Mouse (Mus musculus): ENCODE results near the gene Jph4. TPM values are rescaled to one million over a fixed set of nuclear protein-coding genes. Genes with fewer than 3 reads are reported as not detected.
A peak's percentile ranks its signal among the peaks of the same experiment; 100 is the strongest.

Jph4 gene
- polyA plus RNA-seq, 1 experiment from 2014 or later, result 2.6 TPM

GRCm38 (mm10) chr14:55152174-55152573 lies 35.4 kb upstream of the Jph4 start:
- Histone ChIP-seq H3K4me2 (replicated peaks; ENCODE audit: low read depth, low read length) (no peak overlapping the region), H3K27ac (ENCODE audit: low read length) (no peak overlapping the region), H3K9me3 (ENCODE audit: control insufficient read depth, low read depth, low read length) (no peaks in the 10 kb centered on the region), H3K36me3 (ENCODE audit: control insufficient read depth, insufficient read depth, low read length) (no peaks in the 10 kb centered on the region), H3K4me1 (ENCODE audit: control insufficient read depth, insufficient read depth, low read length) (no peaks in the 10 kb centered on the region), H3K9ac (replicated peaks; ENCODE audit: low read depth, low read length) (no peak overlapping the region), H3K4me3 (ENCODE audit: low read depth, low read length) (no peak overlapping the region), H3K27me3 (ENCODE audit: control insufficient read depth, insufficient read depth, low read length) (no peaks in the 10 kb centered on the region)
- 89% methylated on average over 4 of the region's 4 CpGs for WGBS
- no peak for ATAC-seq (ENCODE audit: insufficient number of reproducible peaks, insufficient read depth, low FRiP score, low read depth)

DNA sequence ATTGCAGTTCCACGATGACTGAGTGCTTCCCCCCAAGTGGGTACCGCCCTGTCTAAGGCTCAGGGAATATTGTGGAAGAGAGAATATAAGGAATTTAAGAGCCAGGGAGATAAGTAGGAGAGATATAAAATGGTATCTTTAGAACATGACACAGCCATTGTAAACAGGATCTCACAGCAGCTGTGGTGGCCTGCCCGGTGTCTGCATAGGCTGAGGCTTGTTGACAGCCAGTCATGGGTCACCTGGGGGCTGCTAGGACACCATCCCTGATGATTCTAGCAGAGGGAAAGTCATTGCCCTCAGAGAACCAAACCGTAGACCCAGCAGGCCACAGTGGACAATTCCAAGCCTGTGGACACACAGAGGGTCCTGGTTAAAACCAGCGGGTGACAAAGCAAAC lies 34.2 kb upstream of the Jph4 start:
- Histone ChIP-seq H3K4me1 (ENCODE audit: control insufficient read depth, insufficient read depth, low read length) (no peaks in the 10 kb centered on the region), H3K36me3 (ENCODE audit: control insufficient read depth, insufficient read depth, low read length) (no peaks in the 10 kb centered on the region), H3K27ac (ENCODE audit: low read length) (no peak overlapping the region), H3K9me3 (ENCODE audit: control insufficient read depth, low read depth, low read length) (no peaks in the 10 kb centered on the region), H3K4me2 (replicated peaks; ENCODE audit: low read depth, low read length) (no peak overlapping the region), H3K9ac (replicated peaks; ENCODE audit: low read depth, low read length) (no peak overlapping the region), H3K4me3 (ENCODE audit: low read depth, low read length) (no peak overlapping the region), H3K27me3 (ENCODE audit: control insufficient read depth, insufficient read depth, low read length) (no peaks in the 10 kb centered on the region)
- WGBS, result 81% methylated on average over 5 of the region's 5 CpGs
- no peak for ATAC-seq (ENCODE audit: insufficient number of reproducible peaks, insufficient read depth, low FRiP score, low read depth)

GRCm38 (mm10) chr14:55149041-55149440 lies 32.3 kb upstream of the Jph4 start:
- Histone ChIP-seq H3K4me1 (ENCODE audit: control insufficient read depth, insufficient read depth, low read length) (no peaks in the 10 kb centered on the region), H3K4me3 (ENCODE audit: low read depth, low read length) (no peak overlapping the region), H3K9ac (replicated peaks; ENCODE audit: low read depth, low read length) (no peak overlapping the region), H3K9me3 (ENCODE audit: control insufficient read depth, low read depth, low read length) (no peaks in the 10 kb centered on the region), H3K27ac (ENCODE audit: low read length) (no peak overlapping the region), H3K27me3 (ENCODE audit: control insufficient read depth, insufficient read depth, low read length) (no peaks in the 10 kb centered on the region), H3K4me2 (replicated peaks; ENCODE audit: low read depth, low read length) (no peak overlapping the region), H3K36me3 (ENCODE audit: control insufficient read depth, insufficient read depth, low read length) (no peaks in the 10 kb centered on the region)
- 76% methylated on average over 5 of the region's 5 CpGs for WGBS
- ATAC-seq (ENCODE audit: insufficient number of reproducible peaks, insufficient read depth, low FRiP score, low read depth), result no peak

GRCm38 (mm10) chr14:55148363-55148915 lies 31.7 kb upstream of the Jph4 start:
- no peaks in the 10 kb centered on the region for H3K9me3 ChIP-seq (ENCODE audit: control insufficient read depth, low read depth, low read length)
- H3K9ac ChIP-seq (replicated peaks; ENCODE audit: low read depth, low read length), result no peak overlapping the region
- no peak overlapping the region for H3K27ac ChIP-seq (ENCODE audit: low read length)
- WGBS, result 36% methylated on average over 5 of the region's 5 CpGs
- no peak overlapping the region for H3K4me2 ChIP-seq (replicated peaks; ENCODE audit: low read depth, low read length)
- 0 out of 2 replicates have a peak, but pooled peaks have one; percentile 18 for ATAC-seq (ENCODE audit: insufficient number of reproducible peaks, insufficient read depth, low FRiP score, low read depth)
- H3K4me3 ChIP-seq (ENCODE audit: low read depth, low read length), result no peak overlapping the region
- H3K4me1 ChIP-seq (ENCODE audit: control insufficient read depth, insufficient read depth, low read length), result no peaks in the 10 kb centered on the region
- H3K36me3 ChIP-seq (ENCODE audit: control insufficient read depth, insufficient read depth, low read length), result no peaks in the 10 kb centered on the region
- no peaks in the 10 kb centered on the region for H3K27me3 ChIP-seq (ENCODE audit: control insufficient read depth, insufficient read depth, low read length)

DNA sequence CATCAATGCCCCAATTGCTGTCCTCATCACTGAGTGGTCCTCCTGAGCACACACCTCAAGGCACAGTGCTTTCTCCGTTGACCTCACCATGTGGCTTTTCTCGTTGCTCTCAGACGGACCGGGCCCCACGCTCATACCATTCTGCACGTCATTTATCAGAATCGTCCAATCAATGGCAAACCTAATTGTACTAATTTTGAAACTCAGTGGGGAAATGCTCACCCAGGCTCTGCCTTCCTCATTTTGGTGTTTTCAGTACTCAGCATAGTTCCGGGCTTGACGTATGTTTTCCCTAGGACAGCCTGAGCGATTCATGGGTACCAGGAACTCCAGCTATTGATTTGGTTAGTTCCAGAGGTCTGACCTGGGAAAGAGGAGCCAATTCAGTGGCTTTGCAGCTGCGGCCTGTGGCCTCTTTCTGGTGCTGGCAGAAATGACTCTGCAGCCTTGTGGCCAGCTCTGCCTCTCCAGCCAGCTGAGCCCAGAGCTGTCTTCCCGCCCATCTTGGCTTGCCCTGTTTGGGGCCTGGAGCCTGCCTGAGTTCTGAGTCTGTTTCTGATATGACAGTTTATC lies 30.2 kb upstream of the Jph4 start:
- Histone ChIP-seq H3K9me3 (ENCODE audit: control insufficient read depth, low read depth, low read length) (no peaks in the 10 kb centered on the region), H3K36me3 (ENCODE audit: control insufficient read depth, insufficient read depth, low read length) (no peaks in the 10 kb centered on the region), H3K9ac (replicated peaks; ENCODE audit: low read depth, low read length) (no peak overlapping the region), H3K4me1 (ENCODE audit: control insufficient read depth, insufficient read depth, low read length) (no peaks in the 10 kb centered on the region), H3K27me3 (ENCODE audit: control insufficient read depth, insufficient read depth, low read length) (no peaks in the 10 kb centered on the region), H3K4me2 (replicated peaks; ENCODE audit: low read depth, low read length) (no peak overlapping the region), H3K27ac (ENCODE audit: low read length) (no peak overlapping the region), H3K4me3 (ENCODE audit: low read depth, low read length) (no peak overlapping the region)
- no peak for ATAC-seq (ENCODE audit: insufficient number of reproducible peaks, insufficient read depth, low FRiP score, low read depth)
- 83% methylated on average over 12 of the region's 12 CpGs for WGBS

DNA sequence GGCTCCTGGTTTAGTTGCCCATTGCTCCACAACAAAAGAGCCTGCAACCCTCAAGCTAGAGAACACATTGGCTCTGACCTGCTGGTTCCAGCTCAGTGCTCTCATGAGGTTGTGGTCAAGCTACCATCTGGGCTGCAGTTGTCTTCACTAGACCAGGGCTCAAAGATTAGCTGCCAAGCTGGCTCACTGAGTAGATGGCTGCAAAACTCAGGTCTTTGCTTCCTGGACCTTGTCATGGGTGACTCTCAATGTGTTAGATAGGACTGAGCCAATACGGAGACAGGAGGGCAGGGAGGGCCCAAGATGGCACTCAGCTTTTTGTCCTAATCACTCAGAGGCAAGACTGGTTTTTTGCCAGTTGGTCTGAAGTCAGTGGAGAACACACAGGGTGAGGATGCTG lies 29.6 kb upstream of the Jph4 start:
- ATAC-seq (ENCODE audit: insufficient number of reproducible peaks, insufficient read depth, low FRiP score, low read depth), result no peak
- Histone ChIP-seq H3K4me2 (replicated peaks; ENCODE audit: low read depth, low read length) (no peak overlapping the region), H3K27ac (ENCODE audit: low read length) (no peak overlapping the region), H3K4me3 (ENCODE audit: low read depth, low read length) (no peak overlapping the region), H3K27me3 (ENCODE audit: control insufficient read depth, insufficient read depth, low read length) (no peaks in the 10 kb centered on the region), H3K4me1 (ENCODE audit: control insufficient read depth, insufficient read depth, low read length) (no peaks in the 10 kb centered on the region), H3K9me3 (ENCODE audit: control insufficient read depth, low read depth, low read length) (no peaks in the 10 kb centered on the region), H3K9ac (replicated peaks; ENCODE audit: low read depth, low read length) (no peak overlapping the region), H3K36me3 (ENCODE audit: control insufficient read depth, insufficient read depth, low read length) (no peaks in the 10 kb centered on the region)
- WGBS, result 90% methylated on average over 1 of the region's 1 CpGs

DNA sequence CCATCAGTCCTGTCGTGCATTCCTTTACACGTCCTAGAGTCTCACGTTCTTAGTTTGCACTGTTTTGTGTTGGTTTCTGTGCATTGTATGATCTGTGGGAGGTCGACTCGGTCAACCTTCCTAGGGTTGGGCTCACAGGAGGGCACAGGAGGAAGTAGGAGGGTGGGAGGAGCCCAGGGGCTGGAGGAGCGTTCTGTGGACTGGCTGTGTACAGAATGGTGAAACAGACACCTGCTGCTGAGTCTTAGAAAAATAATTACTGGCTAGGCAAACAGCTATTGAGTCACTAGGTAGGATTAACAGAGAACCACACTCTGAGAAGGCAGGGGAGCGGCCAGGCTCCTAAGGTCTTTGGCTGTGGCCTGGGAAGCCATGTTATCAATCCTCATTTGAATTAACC lies 22.6 kb upstream of the Jph4 start:
- 41% methylated on average over 7 of the region's 7 CpGs for WGBS
- H3K27ac ChIP-seq (ENCODE audit: low read length), result peak overlapping the region; percentile 63; the same call in 1 of the 2 replicates

DNA sequence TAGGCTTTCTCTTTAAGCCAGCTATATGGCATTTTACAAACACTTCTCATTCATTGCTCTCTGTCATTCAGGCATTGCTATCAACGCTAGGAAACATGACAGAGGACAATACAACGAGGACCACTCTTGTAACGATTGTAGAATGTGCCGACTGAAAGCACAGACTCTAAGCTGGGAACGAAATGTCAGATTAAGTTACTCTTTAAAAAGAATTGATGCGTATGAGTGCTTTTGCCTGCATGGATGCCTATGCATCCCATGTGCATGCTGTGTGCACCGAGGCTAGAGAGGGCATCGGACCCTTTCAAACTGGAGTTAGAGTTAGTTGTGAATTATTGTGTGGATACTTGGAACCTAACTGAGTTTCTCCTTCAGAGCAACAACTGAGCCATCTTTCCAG lies 18.9 kb upstream of the Jph4 start:
- H3K4me3 ChIP-seq (ENCODE audit: low read depth, low read length), result no peak overlapping the region
- no peaks in the 10 kb centered on the region for H3K27me3 ChIP-seq (ENCODE audit: control insufficient read depth, insufficient read depth, low read length)
- H3K36me3 ChIP-seq (ENCODE audit: control insufficient read depth, insufficient read depth, low read length), result no peaks in the 10 kb centered on the region
- no peaks in the 10 kb centered on the region for H3K4me1 ChIP-seq (ENCODE audit: control insufficient read depth, insufficient read depth, low read length)
- H3K27ac ChIP-seq (ENCODE audit: low read length), result no peak overlapping the region
- H3K9ac ChIP-seq (replicated peaks; ENCODE audit: low read depth, low read length), result no peak overlapping the region
- ATAC-seq (ENCODE audit: insufficient number of reproducible peaks, insufficient read depth, low FRiP score, low read depth), result no peak
- H3K9me3 ChIP-seq (ENCODE audit: control insufficient read depth, low read depth, low read length), result no peaks in the 10 kb centered on the region
- no peak overlapping the region for H3K4me2 ChIP-seq (replicated peaks; ENCODE audit: low read depth, low read length)
- WGBS, result 75% methylated on average over 8 of the region's 8 CpGs

More for the DNA sequence above, 22.6 kb upstream of the Jph4 start:
- Histone ChIP-seq H3K4me3 (ENCODE audit: low read depth, low read length) (no peak overlapping the region), H3K4me2 (replicated peaks; ENCODE audit: low read depth, low read length) (no peak overlapping the region), H3K9me3 (ENCODE audit: control insufficient read depth, low read depth, low read length) (no peaks in the 10 kb centered on the region), H3K36me3 (ENCODE audit: control insufficient read depth, insufficient read depth, low read length) (no peaks in the 10 kb centered on the region), H3K27me3 (ENCODE audit: control insufficient read depth, insufficient read depth, low read length) (no peaks in the 10 kb centered on the region), H3K4me1 (ENCODE audit: control insufficient read depth, insufficient read depth, low read length) (no peaks in the 10 kb centered on the region), H3K9ac (replicated peaks; ENCODE audit: low read depth, low read length) (no peak overlapping the region)
- peak; percentile 77 for ATAC-seq (ENCODE audit: insufficient number of reproducible peaks, insufficient read depth, low FRiP score, low read depth)

DNA sequence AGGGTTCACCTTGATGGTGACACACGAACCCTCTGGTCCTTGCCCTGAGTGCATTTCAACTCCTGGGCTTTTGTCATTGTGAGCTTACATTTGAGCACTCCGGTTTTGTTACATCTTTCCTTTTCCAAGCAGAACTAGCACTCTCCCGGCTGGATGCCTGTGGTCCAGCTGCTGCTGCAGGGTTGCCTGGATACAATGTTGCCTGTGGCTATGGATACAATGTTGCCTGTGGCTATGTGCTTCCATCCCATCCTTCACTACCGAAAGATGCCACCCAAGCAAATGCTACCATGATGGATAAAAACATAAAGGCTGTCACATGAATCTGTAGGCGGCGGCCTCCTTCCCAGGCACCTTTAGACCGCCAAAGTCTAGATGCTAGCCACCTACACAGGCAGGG lies 9.8 kb upstream of the Jph4 start:
- WGBS, result 79% methylated on average over 7 of the region's 7 CpGs
- H3K27me3 ChIP-seq (ENCODE audit: control insufficient read depth, insufficient read depth, low read length), result no peaks in the 10 kb centered on the region
- ATAC-seq (ENCODE audit: insufficient number of reproducible peaks, insufficient read depth, low FRiP score, low read depth), result no peak

More for the DNA sequence above, 9.8 kb upstream of the Jph4 start:
- Histone ChIP-seq H3K4me3 (ENCODE audit: low read depth, low read length) (no peak overlapping the region), H3K4me2 (replicated peaks; ENCODE audit: low read depth, low read length) (no peak overlapping the region), H3K9me3 (ENCODE audit: control insufficient read depth, low read depth, low read length) (no peaks in the 10 kb centered on the region), H3K36me3 (ENCODE audit: control insufficient read depth, insufficient read depth, low read length) (no peaks in the 10 kb centered on the region), H3K9ac (replicated peaks; ENCODE audit: low read depth, low read length) (no peak overlapping the region), H3K27ac (ENCODE audit: low read length) (no peak overlapping the region), H3K4me1 (ENCODE audit: control insufficient read depth, insufficient read depth, low read length) (no peaks in the 10 kb centered on the region; the same call in 1 of the 2 replicates)
